Mouse (Mus musculus) lung, postnatal 0 days (tissue): ENCODE measurements around the gene Serpinb1c. TPM values are rescaled to one million over a fixed set of nuclear protein-coding genes. Genes with fewer than 3 reads are reported as not detected.
"Not testable (repeated sequence)": the region's sequence is repeated elsewhere in the genome, so short reads cannot be mapped to it uniquely, and the experiment has no call there.

ENCODE experiments used
- ATAC-seq: fragments of 200-750 bp; cut with Nextera tagmentation; 2 replicates; pipeline ENCODE4 v1.8.0; 2017; ENCODE audit warnings: moderate library complexity
- DNase-seq: peaks from one replicate; pipeline ENCODE4 v3.0.0-alpha.2; 2016; ENCODE audit warnings: low spot score
- H3K27ac ChIP-seq: fragments of 300-500 bp; sonication (generic); 2 replicates; pipeline ENCODE4 v1.5.1; 2014; ENCODE audit warnings: antibody characterized with exemption, mild to moderate bottlenecking, low read length, mixed read lengths
- H3K27me3 ChIP-seq: fragments of 300-500 bp; sonication (generic); replicated peaks from 2 replicates; pipeline ENCODE4 v1.6.1; 2014; ENCODE audit warnings: low read length, mixed read lengths; ENCODE audit not compliant: insufficient read depth
- H3K36me3 ChIP-seq: fragments of 300-500 bp; sonication (generic); 2 replicates; pipeline ENCODE4 v1.6.1; 2014; ENCODE audit warnings: low read length, mixed read lengths; ENCODE audit not compliant: insufficient read depth
- H3K4me1 ChIP-seq: fragments of 300-500 bp; sonication (generic); 2 replicates; pipeline ENCODE4 v1.6.1; 2014; ENCODE audit warnings: antibody characterized with exemption, low read depth, low read length, mixed read lengths; ENCODE audit not compliant: insufficient read depth
- H3K4me2 ChIP-seq: fragments of 300-500 bp; sonication (generic); replicated peaks from 2 replicates; pipeline ENCODE4 v1.6.1; 2014; ENCODE audit warnings: low read depth, mild to moderate bottlenecking, low read length, moderate library complexity, mixed read lengths
- H3K4me3 ChIP-seq: fragments of 300-500 bp; sonication (generic); 2 replicates; pipeline ENCODE4 v1.5.1; 2014; ENCODE audit warnings: low read depth, low read length
- H3K9ac ChIP-seq: fragments of 300-500 bp; sonication (generic); replicated peaks from 2 replicates; pipeline ENCODE4 v1.6.1; 2014; ENCODE audit warnings: low read depth, mild to moderate bottlenecking
- H3K9me3 ChIP-seq: fragments of 300-500 bp; sonication (generic); 2 replicates; pipeline ENCODE4 v1.6.1; 2016; ENCODE audit warnings: low read length, mixed read lengths
- CTCF ChIP-seq: IDR thresholded peaks from 2 replicates; pipeline ENCODE4 v1.5.1; 2016; ENCODE audit warnings: antibody characterized with exemption, mild to moderate bottlenecking
- EP300 ChIP-seq: IDR thresholded peaks from 2 replicates; pipeline ENCODE4 v1.6.1; 2016; ENCODE audit warnings: antibody characterized with exemption, mild to moderate bottlenecking, control low read depth
- WGBS: fragments of 180-500 bp; shearing (Covaris S2); extraction: QIAGEN DNeasy Blood & Tissue Kit; methylation state at CpG from one replicate; pipeline ENCODE4 v1.1.7; 2014; 5-methylcytosine and 5-hydroxymethylcytosine counted together
- polyA plus RNA-seq: library from polyadenylated mRNA; unstranded; fragments of >200 nt; fragmentation: Nextera tagmentation; extraction: Ambion mirVana; gene quantifications from 2 replicates; pipeline ENCODE4 v1.2.1, GENCODE M21; 2015

Gene Serpinb1c
- polyA plus RNA-seq, 1 experiment from 2014 or later, result 0.07 TPM

- Histone ChIP-seq H3K27ac (no peak overlapping the region), H3K36me3 (no peaks in the 10 kb centered on the region), H3K4me3 (no peak overlapping the region), H3K9ac (no peak overlapping the region), H3K27me3 (no peaks in the 10 kb centered on the region), H3K4me1 (no peaks in the 10 kb centered on the region), H3K9me3 (no peaks in the 10 kb centered on the region), H3K4me2 (no peak overlapping the region)
- peak; percentile 75 for ATAC-seq
- WGBS, result 16% methylated on average over 4 of the region's 4 CpGs
- DNase-seq, result peak; percentile 90
- TF ChIP-seq EP300 (no peak), CTCF (peak; percentile 85)
These were observed 4.5 kb upstream of the Serpinb1c start for GRCm38 (mm10) chr13:32902481-32903015.

DNA sequence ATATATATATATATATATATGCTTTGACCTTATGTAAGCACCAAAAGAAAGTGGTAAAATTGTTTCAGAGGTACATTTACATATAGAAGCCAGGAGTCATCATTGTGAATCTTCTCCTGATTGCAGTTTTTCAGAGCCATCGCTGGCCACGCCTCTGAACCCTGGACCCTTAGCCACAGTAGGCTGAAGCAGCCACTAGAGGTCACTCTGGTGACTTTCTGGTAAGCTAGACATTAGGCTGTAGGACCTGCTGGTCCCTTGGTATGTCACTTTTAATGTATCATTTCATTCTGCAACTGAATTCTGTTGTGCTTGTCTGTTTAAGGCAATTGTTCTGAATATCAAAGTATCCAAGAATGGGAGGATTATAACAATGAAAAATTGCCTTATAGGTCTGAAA lies 2.6 kb upstream of the Serpinb1c start:
- no peak for TF ChIP-seq EP300
- TF ChIP-seq CTCF, result peak; percentile 76
- Histone ChIP-seq H3K4me2 (no peak overlapping the region), H3K9ac (no peak overlapping the region), H3K27ac (no peak overlapping the region), H3K4me3 (no peak overlapping the region), H3K27me3 (no peaks in the 10 kb centered on the region), H3K36me3 (no peaks in the 10 kb centered on the region), H3K9me3 (no peaks in the 10 kb centered on the region), H3K4me1 (no peaks in the 10 kb centered on the region)
- 8% methylated on average over 2 of the region's 2 CpGs for WGBS
- ATAC-seq (no peak), DNase-seq (peak; percentile 68)

DNA sequence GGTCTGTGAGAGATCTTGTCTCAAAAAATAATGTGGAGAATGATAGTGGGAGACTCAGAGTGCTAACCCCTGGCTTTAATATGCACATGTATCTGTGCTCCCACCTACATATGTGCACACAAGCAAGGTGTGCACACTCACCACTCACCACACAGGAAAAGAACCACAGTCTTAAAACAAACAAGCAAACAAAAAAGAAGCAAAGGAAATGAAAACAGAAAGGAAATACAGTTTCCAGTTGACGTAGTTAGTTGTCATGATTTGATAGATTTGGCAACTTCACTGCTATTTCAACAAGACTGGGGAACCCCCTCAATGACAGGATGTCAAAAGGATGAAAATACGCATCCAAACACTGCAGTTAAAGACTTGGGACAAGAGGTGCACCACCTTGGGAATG lies 1.1 kb upstream of the Serpinb1c start:
- not testable (repeated sequence) for DNase-seq, H3K9ac ChIP-seq, H3K27ac ChIP-seq, H3K27me3 ChIP-seq, H3K36me3 ChIP-seq, H3K4me3 ChIP-seq, ATAC-seq, H3K4me1 ChIP-seq, H3K4me2 ChIP-seq, H3K9me3 ChIP-seq
- no CpG with 5 or more reads among the region's 2 CpGs for WGBS

DNA sequence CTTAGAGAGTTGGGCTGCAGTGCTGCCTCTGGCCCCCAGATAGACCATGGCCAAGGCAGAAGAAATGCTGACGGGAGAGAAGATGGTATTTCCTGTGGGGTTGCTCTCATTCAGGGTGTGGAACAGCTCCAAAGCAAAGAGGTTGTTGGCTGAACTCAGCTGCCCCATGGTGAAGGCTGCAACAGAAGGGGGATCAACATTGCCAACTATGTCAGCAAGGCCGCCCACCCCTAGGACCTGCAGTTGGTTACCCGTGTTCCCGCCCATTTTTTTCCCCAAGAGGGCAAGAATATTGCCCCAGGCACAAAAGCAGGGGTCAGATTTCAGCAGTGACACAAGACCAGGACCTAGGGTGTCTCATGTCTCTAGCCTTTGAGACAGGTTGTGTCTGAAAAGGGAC lies 1.1 kb downstream of the Serpinb1c start:
- Histone ChIP-seq H3K9ac (no peak overlapping the region), H3K27me3 (no peaks in the 10 kb centered on the region), H3K4me3 (no peak overlapping the region), H3K4me2 (no peak overlapping the region), H3K27ac (no peak overlapping the region), H3K36me3 (no peaks in the 10 kb centered on the region), H3K4me1 (no peaks in the 10 kb centered on the region), H3K9me3 (no peaks in the 10 kb centered on the region)
- TF ChIP-seq EP300, result no peak
- no peak for TF ChIP-seq CTCF
- ATAC-seq (no peak), DNase-seq (no peak)
- WGBS, result 70% methylated on average over 4 of the region's 4 CpGs

DNA sequence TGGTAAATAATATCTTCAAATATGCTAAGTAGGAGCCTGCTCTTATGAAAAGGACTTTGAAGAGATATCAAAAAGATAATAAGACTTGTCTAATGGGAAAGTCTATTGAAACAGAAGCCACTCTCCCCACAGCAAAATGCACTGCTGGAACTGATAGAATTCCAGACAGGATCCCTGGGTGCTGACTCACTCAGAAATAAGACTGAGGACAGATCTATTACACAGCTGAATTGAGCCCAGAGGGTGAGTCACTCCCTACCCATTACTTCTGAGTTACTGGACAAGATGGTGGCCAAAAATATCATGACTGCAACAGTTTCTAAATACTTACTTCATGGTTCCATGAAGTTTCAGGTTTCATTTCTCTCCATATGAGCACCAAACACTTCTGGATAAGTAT lies 13.3 kb downstream of the Serpinb1c start:
- no peak for DNase-seq
- H3K27ac ChIP-seq, result no peak overlapping the region
- H3K4me1 ChIP-seq, result no peaks in the 10 kb centered on the region
- no peaks in the 10 kb centered on the region for H3K36me3 ChIP-seq
- H3K4me2 ChIP-seq, result no peak overlapping the region
- H3K9ac ChIP-seq, result no peak overlapping the region
- TF ChIP-seq CTCF (no peak), EP300 (no peak)
- no peaks in the 10 kb centered on the region for H3K27me3 ChIP-seq
- no peak overlapping the region for H3K4me3 ChIP-seq
- no peak for ATAC-seq
- no peaks in the 10 kb centered on the region for H3K9me3 ChIP-seq

DNA sequence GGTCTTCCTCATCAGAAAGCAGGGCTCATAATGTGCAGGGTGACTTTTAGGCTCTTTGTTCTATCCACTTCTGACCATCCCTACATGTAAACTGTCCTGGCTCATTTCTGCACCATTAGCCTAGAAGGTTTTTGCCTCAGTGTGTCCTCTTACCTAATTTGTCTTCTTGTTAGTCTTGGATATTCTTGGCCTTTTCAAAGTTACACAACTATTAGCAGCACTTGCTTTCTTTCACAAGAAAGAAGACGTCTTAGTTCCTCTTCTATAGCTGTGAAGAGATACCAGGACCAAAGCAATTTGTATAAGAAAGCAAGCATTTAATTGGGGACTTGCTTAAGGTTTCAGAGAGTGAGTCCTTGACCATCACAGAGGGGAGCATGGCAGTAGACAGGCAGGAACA lies 24.1 kb downstream of the Serpinb1c start:
- H3K4me3 ChIP-seq, result no peak overlapping the region
- no peaks in the 10 kb centered on the region for H3K27me3 ChIP-seq
- H3K27ac ChIP-seq, result no peak overlapping the region
- DNase-seq (no peak), ATAC-seq (no peak)
- H3K9ac ChIP-seq, result no peak overlapping the region
- no peaks in the 10 kb centered on the region for H3K9me3 ChIP-seq
- TF ChIP-seq CTCF, result no peak
- TF ChIP-seq EP300, result no peak
- H3K36me3 ChIP-seq, result no peaks in the 10 kb centered on the region
- H3K4me2 ChIP-seq, result no peak overlapping the region
- H3K4me1 ChIP-seq, result no peaks in the 10 kb centered on the region
- WGBS, result 58% methylated on average over 1 of the region's 1 CpGs

- no peaks in the 10 kb centered on the region for H3K9me3 ChIP-seq
- WGBS, result 60% methylated on average over 5 of the region's 5 CpGs
- no peak overlapping the region for H3K4me3 ChIP-seq
- no peak overlapping the region for H3K27ac ChIP-seq
- no peaks in the 10 kb centered on the region for H3K36me3 ChIP-seq
- DNase-seq (no peak), ATAC-seq (no peak)
- TF ChIP-seq EP300, result no peak
- no peak for TF ChIP-seq CTCF
- H3K9ac ChIP-seq, result no peak overlapping the region
- H3K27me3 ChIP-seq, result no peaks in the 10 kb centered on the region
- no peak overlapping the region for H3K4me2 ChIP-seq
- H3K4me1 ChIP-seq, result no peaks in the 10 kb centered on the region
These were observed 29.2 kb downstream of the Serpinb1c start for GRCm38 (mm10) chr13:32868843-32869242.

GRCm38 (mm10) chr13:32868233-32868632 lies 29.8 kb downstream of the Serpinb1c start:
- H3K4me3 ChIP-seq, H3K27ac ChIP-seq, H3K4me1 ChIP-seq, H3K9me3 ChIP-seq, H3K9ac ChIP-seq, ATAC-seq, DNase-seq, H3K36me3 ChIP-seq, H3K27me3 ChIP-seq, H3K4me2 ChIP-seq: not testable (repeated sequence)
- 73% methylated on average over 4 of the region's 4 CpGs for WGBS
